In genomic region chr2:126151855-126152571, GRCm38 (mm10) we compare ENCODE assay signal across 8 mouse cellular contexts. TPM values are rescaled to one million over a fixed set of nuclear protein-coding genes. Genes with fewer than 3 reads are reported as not detected.
DNase-seq lines count a peak whose midpoint lies in the region; ATAC-seq lines count a peak whose summit lies in the region.

Fam227b (minus strand) TSS chr2:126152004.
Dtwd1 (plus strand) TSS chr2:126152141.

- DNase-seq in NIH3T3 (ENCODE audit: low read depth), result peak; percentile 100
- peak; percentile 98 to 99 for DNase-seq in cerebellum, postnatal 10 days
- peak; percentile 97 to 98 for DNase-seq in frontal cortex, postnatal 10 days (ENCODE audit: low spot score in 2 of 2)
- peak; percentile 98 to 99 for DNase-seq in layer of hippocampus, postnatal 14 days (ENCODE audit: low spot score in 2 of 2)
- peak; percentile 99 for DNase-seq in lung, postnatal 14 days
- peak; percentile 96 for DNase-seq in retina, adult 2 months (ENCODE audit: low read depth, low spot score)
- DNase-seq in thymus, postnatal 36 days, result peak; percentile 97 to 98

- 0 out of 2 replicates have a peak, but pooled peaks cover 3% of the 10 kb centered on the region for H3K27me3 ChIP-seq in hindbrain, embryonic 12.5 days

- no peaks in the 10 kb centered on the region for H3K36me3 ChIP-seq in hindbrain, embryonic 12.5 days

- peak; percentile 100 for ATAC-seq in hindbrain, embryonic 12.5 days (ENCODE audit: low FRiP score)

- H3K4me1 ChIP-seq in hindbrain, embryonic 12.5 days, result peaks cover 7% of the 10 kb centered on the region

- H3K27ac ChIP-seq in hindbrain, embryonic 12.5 days, result peak within 1 kb of the TSS; percentile 89

- WGBS in hindbrain, embryonic 12.5 days, result 1% methylated on average over 57 of the region's 57 CpGs

- H3K9ac ChIP-seq in hindbrain, embryonic 12.5 days, result peak within 1 kb of the TSS; percentile 85

- peak within 1 kb of the TSS; percentile 85 for H3K4me3 ChIP-seq in hindbrain, embryonic 12.5 days

- peak within 1 kb of the TSS; percentile 51 for H3K4me2 ChIP-seq in hindbrain, embryonic 12.5 days (replicated peaks)

- no peaks in the 10 kb centered on the region for H3K9me3 ChIP-seq in hindbrain, embryonic 12.5 days (replicated peaks)

RNA-seq across cellular contexts. Expression of gene Fam227b, which starts in this region (rescaled TPM):
- not detected in 2 replicates for polyA plus RNA-seq in hindbrain, embryonic 12.5 days (2016; fragmentation: Nextera tagmentation; extraction: Ambion mirVana)
- total RNA-seq in layer of hippocampus, postnatal 14 days (2021), result under 1 TPM in 1 of 2 experiments, not detected in 1; 0.28 TPM

RNA-seq across cellular contexts. Expression of gene Dtwd1, which starts in this region (rescaled TPM):
- polyA plus RNA-seq in hindbrain, embryonic 12.5 days (2016; fragmentation: Nextera tagmentation; extraction: Ambion mirVana), result 19.6 and 20.8 TPM in 2 replicates
- 10 to 100 TPM; 11.1 to 13.0 TPM for total RNA-seq in layer of hippocampus, postnatal 14 days (2021)

Comparison
In these comparisons a context has a peak if more than half of its experiments do, and no peak if none do; other contexts are left out.
1. Peak in every context shown above with its lines: DNase-seq, ATAC-seq, H3K4me3 ChIP-seq and H3K27ac ChIP-seq.